Mouse (Mus musculus): Measurements from ENCODE around the gene Tpx2. TPM values are rescaled to one million over a fixed set of nuclear protein-coding genes. Genes with fewer than 3 reads are reported as not detected.

Gene Tpx2
- polyA plus RNA-seq, 1 experiment from 2014 or later: 27.5 TPM

DNA sequence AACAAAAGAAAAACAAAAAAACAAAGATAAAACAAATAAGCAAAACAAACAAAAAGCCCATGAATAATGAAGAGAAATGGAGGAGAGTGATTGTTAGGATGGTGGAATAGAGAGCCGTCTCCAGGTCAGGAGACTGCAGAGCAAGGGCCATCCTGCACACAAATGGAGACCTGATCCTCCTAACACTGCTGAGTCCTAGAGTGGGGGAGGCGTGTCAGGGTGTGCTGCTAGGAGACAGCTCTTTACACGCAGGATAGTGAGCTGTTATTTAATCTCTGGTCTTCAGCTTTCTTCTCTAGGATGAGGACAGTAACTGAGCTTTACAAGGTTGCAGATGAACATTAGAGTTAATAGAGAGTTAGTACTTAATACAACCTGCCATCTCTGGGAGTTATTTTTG lies 14.9 kb downstream of the Tpx2 start:
- DNase-seq: no peak
- 83% methylated on average over 3 of the region's 3 CpGs for WGBS

DNA sequence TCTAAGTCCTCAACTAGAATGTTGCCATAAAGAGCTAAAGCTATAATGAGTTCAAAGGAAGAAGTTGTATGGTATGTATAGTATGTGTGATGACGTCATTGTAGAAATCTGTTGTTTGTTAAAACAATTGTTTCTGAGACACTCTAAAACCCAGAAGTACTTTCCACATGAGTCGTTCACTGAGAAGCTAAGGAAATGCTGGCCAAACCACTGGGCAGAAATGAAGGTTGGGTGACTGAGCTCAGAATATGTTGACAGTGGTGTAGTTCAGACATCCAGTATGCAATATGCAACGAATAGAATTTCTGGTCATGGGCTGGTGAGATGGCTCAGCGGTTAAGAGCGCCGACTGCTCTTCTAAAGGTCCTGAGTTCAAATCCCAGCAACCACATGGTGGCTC lies 15.6 kb downstream of the Tpx2 start:
- Histone ChIP-seq H3K4me1 (ENCODE audit: control insufficient read depth, insufficient read depth, low read length) (no peaks in the 10 kb centered on the region), H3K27ac (replicated peaks; ENCODE audit: low read depth, low read length) (no peak overlapping the region), H3K27me3 (ENCODE audit: control insufficient read depth, insufficient read depth, low read length) (no peaks in the 10 kb centered on the region), H3K36me3 (ENCODE audit: control insufficient read depth, insufficient read depth, low read length) (no peaks in the 10 kb centered on the region), H3K4me3 (replicated peaks; ENCODE audit: low read depth, low read length) (no peak overlapping the region), H3K9me3 (ENCODE audit: control insufficient read depth, low read length) (no peaks in the 10 kb centered on the region), H3K4me2 (ENCODE audit: low read length) (no peak overlapping the region), H3K9ac (replicated peaks; ENCODE audit: low read length) (no peak overlapping the region)
- WGBS: 97% methylated on average over 6 of the region's 6 CpGs
- no peak for ATAC-seq (ENCODE audit: low FRiP score, low TSS enrichment)
- DNase-seq: no peak

More for the DNA sequence above, 14.9 kb downstream of the Tpx2 start:
- H3K9ac ChIP-seq (replicated peaks; ENCODE audit: low read length): no peak overlapping the region
- no peak overlapping the region for H3K27ac ChIP-seq (replicated peaks; ENCODE audit: low read depth, low read length)
- no peaks in the 10 kb centered on the region for H3K4me1 ChIP-seq (ENCODE audit: control insufficient read depth, insufficient read depth, low read length)
- ATAC-seq (ENCODE audit: low FRiP score, low TSS enrichment): no peak
- H3K27me3 ChIP-seq (ENCODE audit: control insufficient read depth, insufficient read depth, low read length): no peaks in the 10 kb centered on the region
- H3K36me3 ChIP-seq (ENCODE audit: control insufficient read depth, insufficient read depth, low read length): no peaks in the 10 kb centered on the region
- no peak overlapping the region for H3K4me2 ChIP-seq (ENCODE audit: low read length)
- H3K9me3 ChIP-seq (ENCODE audit: control insufficient read depth, low read length): no peaks in the 10 kb centered on the region
- no peak overlapping the region for H3K4me3 ChIP-seq (replicated peaks; ENCODE audit: low read depth, low read length)

DNA sequence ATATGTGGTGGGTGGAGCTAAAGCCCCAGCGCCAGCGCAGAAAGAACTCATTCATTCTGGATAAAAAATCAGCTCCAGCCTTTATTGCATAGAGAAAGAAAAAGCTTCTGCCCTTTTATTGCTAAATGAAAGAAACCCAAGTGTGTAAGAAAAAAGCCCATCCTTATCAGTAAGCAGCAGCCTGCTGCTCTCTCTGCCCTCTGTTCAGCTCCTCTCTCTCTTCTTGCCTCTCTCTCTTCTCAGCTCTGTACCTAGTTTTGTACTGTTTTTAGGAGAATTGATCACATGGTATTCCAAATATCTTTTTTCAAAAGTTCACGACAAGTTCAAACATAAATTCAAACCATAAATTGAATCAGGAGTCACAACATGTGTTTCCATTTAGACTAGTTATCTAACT lies 30.5 kb downstream of the Tpx2 start:
- Histone ChIP-seq H3K9me3 (ENCODE audit: control insufficient read depth, low read length) (no peaks in the 10 kb centered on the region), H3K27me3 (ENCODE audit: control insufficient read depth, insufficient read depth, low read length) (no peaks in the 10 kb centered on the region), H3K9ac (replicated peaks; ENCODE audit: low read length) (no peak overlapping the region), H3K27ac (replicated peaks; ENCODE audit: low read depth, low read length) (no peak overlapping the region), H3K4me3 (replicated peaks; ENCODE audit: low read depth, low read length) (no peak overlapping the region), H3K4me1 (ENCODE audit: control insufficient read depth, insufficient read depth, low read length) (no peaks in the 10 kb centered on the region), H3K36me3 (ENCODE audit: control insufficient read depth, insufficient read depth, low read length) (peaks cover 26% of the 10 kb centered on the region), H3K4me2 (ENCODE audit: low read length) (no peak overlapping the region)
- WGBS: 90% methylated on average over 3 of the region's 3 CpGs
- DNase-seq: no peak
- ATAC-seq (ENCODE audit: low FRiP score, low TSS enrichment): no peak

DNA sequence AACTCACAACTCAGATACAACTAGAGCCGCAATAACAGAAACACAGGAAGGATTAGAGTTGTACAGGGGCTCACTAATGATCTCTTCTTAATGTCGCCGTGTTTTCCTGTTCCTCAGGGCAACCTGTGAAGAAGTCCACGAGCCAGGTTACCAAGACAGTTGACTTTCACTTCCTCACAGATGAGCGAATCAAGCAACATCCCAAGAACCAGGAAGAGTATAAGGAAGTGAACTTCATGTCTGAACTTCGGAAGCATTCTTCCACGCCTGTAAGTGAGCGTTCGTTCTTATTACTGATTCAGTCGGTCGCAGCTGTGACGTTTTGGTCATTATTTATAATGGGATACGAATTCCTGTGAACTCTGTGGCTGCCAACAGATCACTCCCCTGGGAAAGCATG lies 33.1 kb downstream of the Tpx2 start:
- WGBS: 89% methylated on average over 13 of the region's 13 CpGs
- peaks cover 37% of the 10 kb centered on the region for H3K36me3 ChIP-seq (ENCODE audit: control insufficient read depth, insufficient read depth, low read length)
- ATAC-seq (ENCODE audit: low FRiP score, low TSS enrichment): no peak

DNA sequence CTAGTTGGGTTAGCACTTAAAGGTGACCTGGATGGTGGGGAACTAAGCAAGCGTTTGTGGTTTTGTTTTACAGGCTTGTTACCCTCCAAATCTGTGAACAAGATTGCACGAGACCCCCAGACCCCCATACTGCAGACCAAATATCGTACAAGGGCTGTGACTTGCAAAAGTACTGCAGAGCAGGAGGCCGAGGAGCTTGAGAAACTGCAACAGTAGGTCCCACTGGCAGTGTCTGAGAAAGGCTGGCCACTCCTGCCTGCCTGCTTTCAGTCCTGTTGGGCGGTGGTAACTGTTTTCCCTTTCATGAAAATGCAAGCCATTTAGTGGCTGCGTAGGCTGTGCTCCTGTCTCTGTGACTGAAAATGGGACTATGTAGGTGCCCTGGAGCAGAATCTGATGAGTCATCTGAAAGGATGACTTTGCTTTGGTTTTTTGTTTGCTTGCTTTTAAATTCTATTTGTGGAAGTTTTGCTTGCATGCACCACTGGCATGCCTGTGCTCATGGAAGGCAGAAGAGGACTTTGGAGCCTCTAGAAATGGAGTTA lies 36.4 kb downstream of the Tpx2 start:
- no peak overlapping the region for H3K4me3 ChIP-seq (replicated peaks; ENCODE audit: low read depth, low read length)
- 97% methylated on average over 6 of the region's 6 CpGs for WGBS
- H3K4me1 ChIP-seq (ENCODE audit: control insufficient read depth, insufficient read depth, low read length): no peaks in the 10 kb centered on the region
- H3K4me2 ChIP-seq (ENCODE audit: low read length): no peak overlapping the region
- H3K36me3 ChIP-seq (ENCODE audit: control insufficient read depth, insufficient read depth, low read length): peaks cover 45% of the 10 kb centered on the region
- no peak overlapping the region for H3K9ac ChIP-seq (replicated peaks; ENCODE audit: low read length)
- DNase-seq (no peak), ATAC-seq (ENCODE audit: low FRiP score, low TSS enrichment) (no peak)
- no peak overlapping the region for H3K27ac ChIP-seq (replicated peaks; ENCODE audit: low read depth, low read length)
- H3K27me3 ChIP-seq (ENCODE audit: control insufficient read depth, insufficient read depth, low read length): no peaks in the 10 kb centered on the region
- H3K9me3 ChIP-seq (ENCODE audit: control insufficient read depth, low read length): no peaks in the 10 kb centered on the region

More for the DNA sequence above, 33.1 kb downstream of the Tpx2 start:
- Histone ChIP-seq H3K9me3 (ENCODE audit: control insufficient read depth, low read length) (no peaks in the 10 kb centered on the region), H3K4me3 (replicated peaks; ENCODE audit: low read depth, low read length) (no peak overlapping the region), H3K4me2 (ENCODE audit: low read length) (no peak overlapping the region), H3K27ac (replicated peaks; ENCODE audit: low read depth, low read length) (no peak overlapping the region), H3K9ac (replicated peaks; ENCODE audit: low read length) (no peak overlapping the region), H3K27me3 (ENCODE audit: control insufficient read depth, insufficient read depth, low read length) (no peaks in the 10 kb centered on the region), H3K4me1 (ENCODE audit: control insufficient read depth, insufficient read depth, low read length) (no peaks in the 10 kb centered on the region)
- DNase-seq: no peak

DNA sequence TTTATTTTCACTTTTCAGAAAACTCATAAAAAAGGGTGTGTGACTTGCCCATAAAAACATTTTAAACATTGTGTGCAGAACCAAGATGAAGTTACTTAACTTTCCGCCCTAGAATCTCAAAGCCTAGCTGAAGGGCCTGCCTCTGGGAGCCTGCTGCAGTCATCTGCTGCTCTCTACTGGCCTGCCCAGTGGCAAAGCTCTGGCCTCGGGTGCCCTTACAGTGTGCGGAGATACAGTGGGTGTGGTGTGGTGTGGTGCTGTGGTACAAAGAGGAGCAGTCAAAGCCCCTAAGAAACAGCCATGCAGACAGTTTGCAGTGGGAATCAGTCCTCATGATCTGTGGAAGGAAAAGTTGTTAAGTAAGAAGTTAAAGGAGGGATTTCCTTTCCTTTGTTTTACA lies 39.5 kb downstream of the Tpx2 start:
- H3K27ac ChIP-seq (replicated peaks; ENCODE audit: low read depth, low read length): no peak overlapping the region
- DNase-seq: no peak

DNA sequence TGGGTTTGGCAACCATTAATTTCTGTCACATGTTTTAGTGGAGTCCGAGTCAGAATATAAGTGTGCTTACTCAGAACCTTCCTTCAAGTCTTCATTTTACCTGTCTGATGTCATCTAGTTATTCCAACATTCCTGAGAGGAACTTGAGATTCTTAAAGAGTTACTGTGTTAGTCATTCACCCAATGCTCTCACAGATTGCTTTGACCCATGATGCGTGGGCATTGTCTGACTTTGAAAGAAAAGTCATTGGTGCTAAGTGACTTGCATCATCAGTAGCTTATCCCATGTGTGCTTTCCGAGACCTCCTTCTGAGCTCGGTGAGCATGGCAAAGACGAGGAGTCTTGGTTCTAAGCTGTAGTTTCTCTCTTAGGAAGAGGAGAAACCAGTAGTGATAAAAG lies 41.0 kb downstream of the Tpx2 start:
- Histone ChIP-seq H3K36me3 (ENCODE audit: control insufficient read depth, insufficient read depth, low read length) (peaks cover 29% of the 10 kb centered on the region), H3K9me3 (ENCODE audit: control insufficient read depth, low read length) (no peaks in the 10 kb centered on the region), H3K27me3 (ENCODE audit: control insufficient read depth, insufficient read depth, low read length) (no peaks in the 10 kb centered on the region), H3K4me2 (ENCODE audit: low read length) (no peak overlapping the region), H3K27ac (replicated peaks; ENCODE audit: low read depth, low read length) (no peak overlapping the region), H3K9ac (replicated peaks; ENCODE audit: low read length) (no peak overlapping the region), H3K4me3 (replicated peaks; ENCODE audit: low read depth, low read length) (no peak overlapping the region), H3K4me1 (ENCODE audit: control insufficient read depth, insufficient read depth, low read length) (no peaks in the 10 kb centered on the region)
- WGBS: 87% methylated on average over 5 of the region's 5 CpGs
- DNase-seq (no peak), ATAC-seq (ENCODE audit: low FRiP score, low TSS enrichment) (no peak)

More for the DNA sequence above, 39.5 kb downstream of the Tpx2 start:
- Histone ChIP-seq H3K36me3 (ENCODE audit: control insufficient read depth, insufficient read depth, low read length) (peaks cover 26% of the 10 kb centered on the region), H3K27me3 (ENCODE audit: control insufficient read depth, insufficient read depth, low read length) (no peaks in the 10 kb centered on the region), H3K4me3 (replicated peaks; ENCODE audit: low read depth, low read length) (no peak overlapping the region), H3K4me1 (ENCODE audit: control insufficient read depth, insufficient read depth, low read length) (no peaks in the 10 kb centered on the region), H3K9ac (replicated peaks; ENCODE audit: low read length) (no peak overlapping the region), H3K9me3 (ENCODE audit: control insufficient read depth, low read length) (no peaks in the 10 kb centered on the region), H3K4me2 (ENCODE audit: low read length) (no peak overlapping the region)
- WGBS: 91% methylated on average over 3 of the region's 3 CpGs
- ATAC-seq (ENCODE audit: low FRiP score, low TSS enrichment): no peak

DNA sequence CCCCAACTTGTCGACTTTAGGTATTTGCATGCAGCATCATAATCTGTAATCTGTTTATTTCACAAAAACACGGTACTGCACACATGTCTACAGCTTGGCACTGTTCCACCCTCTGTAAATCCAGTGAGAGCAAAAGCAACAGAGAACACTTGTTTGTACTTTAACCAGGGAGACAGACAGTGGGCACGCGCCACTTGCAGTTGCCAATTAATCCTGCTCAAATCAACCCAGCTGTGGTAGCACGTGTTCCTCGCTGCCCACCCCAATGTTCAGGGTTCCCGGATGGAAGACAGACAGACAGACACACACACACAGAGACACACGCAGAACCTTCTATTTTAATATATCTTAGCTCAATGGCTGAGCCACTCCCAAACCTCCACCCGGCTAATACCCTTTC lies 48.1 kb downstream of the Tpx2 start:
- Histone ChIP-seq H3K9ac (replicated peaks; ENCODE audit: low read length) (no peak overlapping the region), H3K4me2 (ENCODE audit: low read length) (no peak overlapping the region), H3K36me3 (ENCODE audit: control insufficient read depth, insufficient read depth, low read length) (peaks cover 8% of the 10 kb centered on the region), H3K27me3 (ENCODE audit: control insufficient read depth, insufficient read depth, low read length) (no peaks in the 10 kb centered on the region), H3K9me3 (ENCODE audit: control insufficient read depth, low read length) (no peaks in the 10 kb centered on the region), H3K27ac (replicated peaks; ENCODE audit: low read depth, low read length) (no peak overlapping the region), H3K4me1 (ENCODE audit: control insufficient read depth, insufficient read depth, low read length) (no peaks in the 10 kb centered on the region), H3K4me3 (replicated peaks; ENCODE audit: low read depth, low read length) (no peak overlapping the region)
- DNase-seq (no peak), ATAC-seq (ENCODE audit: low FRiP score, low TSS enrichment) (no peak)
- 89% methylated on average over 9 of the region's 9 CpGs for WGBS

DNA sequence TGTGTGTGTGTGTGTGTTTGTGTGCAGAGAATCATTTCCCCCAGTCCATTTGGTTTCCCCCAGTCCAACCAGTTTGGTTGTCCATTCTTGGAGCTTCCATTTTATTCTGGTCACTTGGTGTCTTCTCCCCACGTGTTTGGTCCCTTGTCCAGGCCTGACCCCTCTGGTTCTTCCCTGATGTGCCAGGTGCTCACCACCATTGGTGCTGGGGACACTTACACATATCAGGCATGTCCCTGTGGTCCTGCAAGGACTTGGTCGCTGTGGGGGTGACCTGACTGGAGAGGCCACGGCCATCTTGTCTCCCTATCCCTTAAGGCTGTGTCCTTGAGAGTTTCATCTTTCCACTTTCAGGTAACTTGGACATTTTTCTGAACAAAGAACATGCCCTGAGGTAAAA lies 49.2 kb downstream of the Tpx2 start:
- Histone ChIP-seq H3K27me3 (ENCODE audit: control insufficient read depth, insufficient read depth, low read length) (no peaks in the 10 kb centered on the region), H3K4me2 (ENCODE audit: low read length) (no peak overlapping the region), H3K9ac (replicated peaks; ENCODE audit: low read length) (no peak overlapping the region), H3K9me3 (ENCODE audit: control insufficient read depth, low read length) (no peaks in the 10 kb centered on the region), H3K36me3 (ENCODE audit: control insufficient read depth, insufficient read depth, low read length) (peaks cover 8% of the 10 kb centered on the region), H3K4me3 (replicated peaks; ENCODE audit: low read depth, low read length) (no peak overlapping the region), H3K4me1 (ENCODE audit: control insufficient read depth, insufficient read depth, low read length) (no peaks in the 10 kb centered on the region), H3K27ac (replicated peaks; ENCODE audit: low read depth, low read length) (no peak overlapping the region)
- WGBS: 94% methylated on average over 3 of the region's 3 CpGs
- DNase-seq (no peak), ATAC-seq (ENCODE audit: low FRiP score, low TSS enrichment) (no peak)

Measured in midbrain, embryonic 14.5 days (tissue).